Mouse (Mus musculus): ENCODE measurements around the gene Sema6d. TPM values are rescaled to one million over a fixed set of nuclear protein-coding genes. Genes with fewer than 3 reads are reported as not detected.
A peak's percentile ranks its signal among the peaks of the same experiment; 100 is the strongest.

The Sema6d gene
- total and polyA plus RNA-seq, 2 experiments from 2014 or later, result 31.2 to 90.0 TPM

DNA sequence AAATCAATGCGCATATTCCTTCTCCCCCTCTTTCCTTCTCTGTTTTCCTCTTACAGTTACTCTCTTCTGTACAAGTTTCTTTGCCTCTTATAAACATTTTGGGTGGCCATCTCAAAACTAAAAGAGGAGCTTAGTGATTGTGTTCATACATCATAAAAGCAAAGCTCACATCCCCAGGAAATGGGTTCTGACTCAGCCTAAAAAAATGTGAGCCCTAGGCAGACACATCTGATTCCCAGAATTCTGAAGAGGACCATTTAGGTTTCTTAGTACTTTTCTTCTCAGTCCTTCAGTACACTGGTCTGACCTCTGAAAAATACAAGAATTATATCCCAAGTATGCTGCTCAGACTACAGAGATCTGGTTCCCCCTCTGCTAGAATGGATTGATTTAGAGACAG lies 78.6 kb downstream of the Sema6d start:
- ATAC-seq, result no peak
- DNase-seq (ENCODE audit: low spot score), result no peak
- WGBS, result 100% methylated on average over 1 of the region's 1 CpGs
- no peak overlapping the region for H3K4me2 ChIP-seq (ENCODE audit: low read depth, low read length)
- no peaks in the 10 kb centered on the region for H3K9me3 ChIP-seq (ENCODE audit: low read length)
- no peaks in the 10 kb centered on the region for H3K36me3 ChIP-seq (ENCODE audit: insufficient read depth, low read length)
- no peaks in the 10 kb centered on the region for H3K27me3 ChIP-seq (ENCODE audit: insufficient read depth, low read length)
- H3K9ac ChIP-seq (replicated peaks; ENCODE audit: low read length), result no peak overlapping the region
- H3K4me1 ChIP-seq (ENCODE audit: insufficient read depth, low read length), result peaks cover 13% of the 10 kb centered on the region; the same call in 1 of the 2 replicates
- no peak for TF ChIP-seq CTCF (IDR thresholded peaks at IDR 0.05; ENCODE audit: low read depth)
- H3K4me3 ChIP-seq (ENCODE audit: low read length), result no peak overlapping the region
- no peak overlapping the region for H3K27ac ChIP-seq

DNA sequence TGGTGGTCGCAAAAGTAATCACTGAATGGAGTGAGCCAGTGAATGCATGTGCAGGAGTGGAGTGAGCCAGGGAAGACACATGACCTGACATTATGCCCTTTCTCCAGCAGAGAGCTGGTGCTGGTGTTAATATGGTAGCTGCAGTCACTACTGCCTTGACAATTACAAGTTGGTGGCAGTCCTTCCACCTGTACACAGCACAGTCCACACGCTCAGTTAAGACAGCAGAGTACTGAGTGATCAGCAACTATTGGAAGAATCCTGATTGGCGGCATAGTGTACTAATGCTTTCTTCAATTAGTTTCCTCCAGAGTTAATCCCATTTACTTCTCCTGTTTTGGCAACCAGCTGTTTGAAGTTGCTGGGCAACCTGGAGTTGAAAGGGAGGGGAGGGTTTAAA lies 81.9 kb downstream of the Sema6d start:
- no peak overlapping the region for H3K9ac ChIP-seq (replicated peaks; ENCODE audit: low read length)
- 48% methylated on average over 3 of the region's 3 CpGs for WGBS
- ATAC-seq (0 out of 2 replicates have a peak, but pooled peaks have one; percentile 29), DNase-seq (ENCODE audit: low spot score) (peak; percentile 27)
- no peak overlapping the region for H3K4me3 ChIP-seq (ENCODE audit: low read length)
- H3K36me3 ChIP-seq (ENCODE audit: insufficient read depth, low read length), result no peaks in the 10 kb centered on the region
- no peak overlapping the region for H3K27ac ChIP-seq
- no peaks in the 10 kb centered on the region for H3K27me3 ChIP-seq (ENCODE audit: insufficient read depth, low read length)
- H3K4me2 ChIP-seq (ENCODE audit: low read depth, low read length), result no peak overlapping the region
- peaks cover 20% of the 10 kb centered on the region for H3K4me1 ChIP-seq (ENCODE audit: insufficient read depth, low read length)
- TF ChIP-seq CTCF (IDR thresholded peaks at IDR 0.05; ENCODE audit: low read depth), result no peak
- no peaks in the 10 kb centered on the region for H3K9me3 ChIP-seq (ENCODE audit: low read length)

DNA sequence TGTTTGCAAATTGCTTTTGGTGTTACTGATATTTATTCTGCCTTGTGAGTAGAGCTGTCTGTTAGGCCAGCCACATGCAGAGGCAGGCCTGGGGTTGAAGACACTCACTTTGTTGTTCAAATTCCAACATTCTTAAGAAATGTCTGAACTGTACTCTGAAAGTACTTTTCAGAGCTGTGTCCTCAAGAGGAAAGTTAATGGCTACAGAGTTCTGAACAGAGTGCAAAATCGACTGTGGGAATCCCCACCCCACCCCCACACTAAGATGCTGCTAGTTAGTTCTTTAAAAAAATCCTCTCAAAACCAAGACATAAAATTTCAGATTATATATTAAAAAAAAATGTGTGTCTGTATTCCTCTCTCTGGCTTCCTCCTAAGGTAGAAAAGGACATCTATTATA lies 86.5 kb downstream of the Sema6d start:
- Histone ChIP-seq H3K9ac (replicated peaks; ENCODE audit: low read length) (no peak overlapping the region), H3K27me3 (ENCODE audit: insufficient read depth, low read length) (no peaks in the 10 kb centered on the region), H3K4me2 (ENCODE audit: low read depth, low read length) (no peak overlapping the region), H3K27ac (peak overlapping the region; percentile 56; the same call in 1 of the 2 replicates), H3K36me3 (ENCODE audit: insufficient read depth, low read length) (no peaks in the 10 kb centered on the region), H3K4me3 (ENCODE audit: low read length) (no peak overlapping the region), H3K9me3 (ENCODE audit: low read length) (no peaks in the 10 kb centered on the region), H3K4me1 (ENCODE audit: insufficient read depth, low read length) (peaks cover 23% of the 10 kb centered on the region)
- ATAC-seq (no peak), DNase-seq (ENCODE audit: low spot score) (no peak)
- WGBS, result 17% methylated on average over 1 of the region's 1 CpGs
- TF ChIP-seq CTCF (IDR thresholded peaks at IDR 0.05; ENCODE audit: low read depth), result no peak

DNA sequence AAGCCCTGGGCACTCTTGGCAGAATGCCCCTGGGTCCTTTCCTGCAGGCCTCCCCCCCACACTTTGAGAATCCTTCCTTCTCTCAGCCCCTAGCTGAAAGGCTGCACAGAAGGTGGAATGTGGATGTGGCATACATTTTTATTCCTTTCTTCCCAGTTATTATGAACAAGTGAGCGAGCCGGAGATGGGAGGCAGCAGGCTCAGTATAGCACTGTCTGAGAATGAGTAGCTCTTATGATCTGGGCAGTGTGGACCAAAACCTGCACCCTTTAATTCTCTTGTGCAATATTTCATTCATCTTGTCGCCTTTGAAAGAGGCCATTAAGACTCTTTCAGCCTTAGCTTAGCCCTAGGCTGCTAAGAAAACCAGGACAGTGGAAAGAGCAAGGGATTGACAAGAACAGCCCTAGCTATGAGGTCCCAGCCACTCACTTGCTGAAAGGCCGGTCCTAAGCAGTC lies 87.0 kb downstream of the Sema6d start:
- H3K27me3 ChIP-seq (ENCODE audit: insufficient read depth, low read length), result no peaks in the 10 kb centered on the region
- no peak overlapping the region for H3K9ac ChIP-seq (replicated peaks; ENCODE audit: low read length)
- TF ChIP-seq CTCF (IDR thresholded peaks at IDR 0.05; ENCODE audit: low read depth), result no peak
- no peak overlapping the region for H3K4me3 ChIP-seq (ENCODE audit: low read length)
- peak; percentile 61; the same call in 1 of the 2 replicates for ATAC-seq
- no peaks in the 10 kb centered on the region for H3K9me3 ChIP-seq (ENCODE audit: low read length)
- H3K27ac ChIP-seq, result peak overlapping the region; percentile 56
- peaks cover 20% of the 10 kb centered on the region for H3K4me1 ChIP-seq (ENCODE audit: insufficient read depth, low read length)
- H3K36me3 ChIP-seq (ENCODE audit: insufficient read depth, low read length), result no peaks in the 10 kb centered on the region
- H3K4me2 ChIP-seq (ENCODE audit: low read depth, low read length), result no peak overlapping the region
- 35% methylated on average over 4 of the region's 4 CpGs for WGBS
- peak; percentile 38 for DNase-seq (ENCODE audit: low spot score)

DNA sequence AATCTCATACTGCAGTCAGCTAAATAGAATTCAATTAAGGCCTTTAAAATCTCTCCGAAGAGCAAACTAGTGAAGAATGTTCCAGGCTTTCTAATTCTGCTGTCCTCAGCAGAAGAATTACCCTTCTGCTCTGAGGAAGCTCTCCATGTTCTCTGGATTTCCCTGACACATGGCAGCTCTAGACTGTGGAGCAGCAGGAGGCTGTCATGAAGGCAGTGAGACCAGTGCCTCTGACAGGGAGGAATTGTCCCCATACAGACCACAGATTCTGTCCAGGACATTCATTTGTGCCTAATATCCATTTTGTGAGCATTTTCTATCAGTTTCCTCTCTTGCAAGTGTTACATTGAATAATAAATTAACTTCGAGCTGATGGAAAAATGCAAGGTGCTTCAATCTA lies 99.5 kb downstream of the Sema6d start:
- Histone ChIP-seq H3K9me3 (ENCODE audit: low read length) (no peaks in the 10 kb centered on the region), H3K4me3 (ENCODE audit: low read length) (no peak overlapping the region), H3K4me2 (ENCODE audit: low read depth, low read length) (no peak overlapping the region), H3K4me1 (ENCODE audit: insufficient read depth, low read length) (no peaks in the 10 kb centered on the region; the same call in 1 of the 2 replicates), H3K27ac (no peak overlapping the region), H3K36me3 (ENCODE audit: insufficient read depth, low read length) (no peaks in the 10 kb centered on the region), H3K27me3 (ENCODE audit: insufficient read depth, low read length) (no peaks in the 10 kb centered on the region), H3K9ac (replicated peaks; ENCODE audit: low read length) (no peak overlapping the region)
- ATAC-seq (no peak), DNase-seq (ENCODE audit: low spot score) (no peak)
- WGBS, result 64% methylated on average over 2 of the region's 2 CpGs
- TF ChIP-seq CTCF (IDR thresholded peaks at IDR 0.05; ENCODE audit: low read depth), result no peak

DNA sequence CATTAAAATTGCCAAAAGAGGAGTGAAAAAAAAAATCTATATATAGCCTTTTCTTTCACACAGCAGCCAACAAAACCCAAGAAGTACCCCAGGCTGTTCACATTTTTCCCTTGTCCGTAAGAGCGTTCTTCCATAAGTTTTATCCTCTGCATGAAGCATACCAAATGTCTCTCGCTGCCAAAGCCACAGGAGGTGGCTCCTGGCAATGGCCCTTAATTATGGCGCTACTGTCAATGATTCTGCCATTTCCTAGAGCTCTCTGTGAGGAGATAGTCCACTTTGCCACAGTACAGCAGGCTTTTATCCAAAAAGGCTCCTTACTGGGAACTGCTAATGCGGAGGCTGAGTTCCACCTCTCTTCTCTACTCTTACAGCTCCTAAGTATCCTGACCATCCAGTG lies 104.3 kb downstream of the Sema6d start:
- H3K27ac ChIP-seq, result no peak overlapping the region
- DNase-seq (ENCODE audit: low spot score) (no peak), ATAC-seq (no peak)
- no peak overlapping the region for H3K4me2 ChIP-seq (ENCODE audit: low read depth, low read length)
- H3K9me3 ChIP-seq (ENCODE audit: low read length), result no peaks in the 10 kb centered on the region
- no peak overlapping the region for H3K4me3 ChIP-seq (ENCODE audit: low read length)
- H3K36me3 ChIP-seq (ENCODE audit: insufficient read depth, low read length), result no peaks in the 10 kb centered on the region
- H3K4me1 ChIP-seq (ENCODE audit: insufficient read depth, low read length), result no peaks in the 10 kb centered on the region; the same call in 1 of the 2 replicates
- TF ChIP-seq CTCF (IDR thresholded peaks at IDR 0.05; ENCODE audit: low read depth), result no peak
- H3K27me3 ChIP-seq (ENCODE audit: insufficient read depth, low read length), result no peaks in the 10 kb centered on the region
- no peak overlapping the region for H3K9ac ChIP-seq (replicated peaks; ENCODE audit: low read length)
- 67% methylated on average over 5 of the region's 5 CpGs for WGBS

DNA sequence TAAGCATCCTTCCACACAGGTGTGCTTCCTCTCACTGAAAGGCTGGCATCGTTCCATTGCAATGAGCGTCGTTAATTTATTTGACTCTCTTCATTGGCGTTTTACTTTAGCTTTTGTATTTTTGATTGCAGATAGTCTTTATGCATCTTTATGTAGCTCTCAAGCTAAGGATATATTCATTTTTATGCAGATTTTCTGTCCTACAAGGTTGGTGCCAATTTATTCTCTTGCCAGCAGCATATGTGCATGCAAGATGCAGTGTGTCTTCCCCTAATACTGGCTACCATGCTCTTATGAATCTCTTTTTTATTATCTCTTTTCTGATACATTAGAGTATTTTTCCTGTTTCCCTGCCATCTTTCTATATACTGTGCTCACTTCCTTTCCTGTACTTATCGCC lies 111.7 kb downstream of the Sema6d start:
- 69% methylated on average over 5 of the region's 5 CpGs for WGBS
- H3K27me3 ChIP-seq (ENCODE audit: insufficient read depth, low read length), result no peaks in the 10 kb centered on the region

More for the DNA sequence above, 111.7 kb downstream of the Sema6d start:
- Histone ChIP-seq H3K4me1 (ENCODE audit: insufficient read depth, low read length) (0 out of 2 replicates have a peak, but pooled peaks cover 3% of the 10 kb centered on the region), H3K9me3 (ENCODE audit: low read length) (no peaks in the 10 kb centered on the region), H3K4me3 (ENCODE audit: low read length) (no peak overlapping the region), H3K36me3 (ENCODE audit: insufficient read depth, low read length) (no peaks in the 10 kb centered on the region), H3K9ac (replicated peaks; ENCODE audit: low read length) (no peak overlapping the region), H3K4me2 (ENCODE audit: low read depth, low read length) (no peak overlapping the region), H3K27ac (no peak overlapping the region)
- TF ChIP-seq CTCF (IDR thresholded peaks at IDR 0.05; ENCODE audit: low read depth), result no peak
- DNase-seq (ENCODE audit: low spot score) (no peak), ATAC-seq (no peak)

Data from hindbrain, postnatal 0 days (tissue).